Mouse (Mus musculus) heart, adult 2 months (tissue): ENCODE measurements at regions not wholly inside any gene's neighbourhood (a gene's known extent, or its start where the extent isn't known, plus 50 kb on each side); places are given as distances from the start of the nearest gene placed in this dataset.

Source experiments
- CTCF ChIP-seq: fragments of 200-600 bp; IDR thresholded peaks from 2 replicates; pipeline ENCODE4 v1.8.1; 2022; ENCODE audit warnings: antibody characterized with exemption, mild to moderate bottlenecking, moderate library complexity
- POLR2A ChIP-seq: fragments of 200-500 bp; IDR thresholded peaks from 2 replicates; pipeline ENCODE4 v1.6.1; 2011; ENCODE audit warnings: mild to moderate bottlenecking, low read depth, low read length, control low read depth; ENCODE audit not compliant: insufficient read depth

- TF ChIP-seq POLR2A: no peak
- no peak for TF ChIP-seq CTCF
These were observed 160.8 kb upstream of the Clec14a start for GRCm38 (mm10) chr12:58429929-58430328.
